Mouse (Mus musculus): ENCODE results near the gene Timd2. TPM values are rescaled to one million over a fixed set of nuclear protein-coding genes. Genes with fewer than 3 reads are reported as not detected.
A peak's percentile ranks its signal among the peaks of the same experiment; 100 is the strongest.
"Not testable (repeated sequence)": the region's sequence is repeated elsewhere in the genome, so short reads cannot be mapped to it uniquely, and the experiment has no call there.

Timd2 gene
- total and polyA plus RNA-seq, 2 experiments: 119 to 134 TPM

DNA sequence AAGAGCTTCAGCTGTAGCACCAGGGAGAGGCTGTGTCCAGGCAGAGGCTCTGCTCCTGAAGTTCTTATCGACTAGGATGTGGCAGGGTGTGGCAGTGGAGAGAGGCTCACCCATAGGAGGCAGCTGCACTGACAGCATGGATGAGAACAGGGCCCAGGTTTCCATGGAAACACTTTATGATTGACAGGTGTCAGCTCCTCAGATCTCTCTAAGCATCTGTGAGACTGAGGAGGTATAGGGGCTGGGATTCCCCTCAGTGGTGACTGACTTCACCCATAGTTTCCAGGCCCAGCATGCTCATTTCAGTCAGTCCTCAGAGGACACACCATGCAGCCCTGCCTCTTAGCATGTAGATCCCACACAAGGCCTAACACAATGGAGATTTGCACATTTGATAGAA is 24.0 kb downstream of the Timd2 start:
- DNase-seq (ENCODE audit: extremely low read depth, low read depth, low spot score): no peak
- Histone ChIP-seq H3K4me1 (ENCODE audit: control insufficient read depth, insufficient read depth, low read length) (no peaks in the 10 kb centered on the region), H3K4me3 (ENCODE audit: insufficient read depth, low read depth, low read length) (no peak overlapping the region), H3K27ac (replicated peaks; ENCODE audit: insufficient read depth, low read depth, low read length) (no peak overlapping the region), H3K36me3 (ENCODE audit: control insufficient read depth, insufficient read depth, low read length) (peaks cover 61% of the 10 kb centered on the region), H3K27me3 (ENCODE audit: control insufficient read depth, insufficient read depth, low read length) (no peaks in the 10 kb centered on the region), H3K79me2 (ENCODE audit: control insufficient read depth, insufficient read depth, low read length) (no peaks in the 10 kb centered on the region), H3K9ac (ENCODE audit: low read depth, low read length) (no peak overlapping the region)
- 75% methylated on average over 1 of the region's 1 CpGs for WGBS
- TF ChIP-seq CTCF (IDR thresholded peaks at IDR 0.05; ENCODE audit: low read depth, low read length) (no peak), POLR2A (IDR thresholded peaks at IDR 0.05; ENCODE audit: extremely low read depth, insufficient read depth, low read length) (no peak)

DNA sequence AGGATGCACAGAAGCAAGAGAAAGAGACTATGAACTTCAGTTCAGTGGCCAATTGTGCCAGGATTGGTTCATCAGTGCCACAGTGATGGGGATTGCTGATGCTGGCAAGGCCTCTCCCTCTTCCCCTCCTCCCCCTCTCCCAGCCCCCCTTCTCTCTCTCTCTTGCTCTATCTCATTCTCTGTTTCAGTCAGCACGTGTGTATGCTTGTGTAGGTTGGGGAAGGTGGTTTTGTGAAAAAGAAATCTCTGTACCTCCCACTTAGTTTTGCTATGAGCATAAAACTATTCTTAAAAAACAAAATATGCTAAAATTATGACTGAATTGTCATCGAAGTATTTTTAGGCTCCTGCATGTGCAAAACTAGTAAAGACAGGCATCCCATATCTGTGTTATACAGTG is 38.9 kb downstream of the Timd2 start:
- Histone ChIP-seq H3K4me1 (ENCODE audit: control insufficient read depth, insufficient read depth, low read length) (no peaks in the 10 kb centered on the region), H3K4me3 (ENCODE audit: insufficient read depth, low read depth, low read length) (no peak overlapping the region), H3K79me2 (ENCODE audit: control insufficient read depth, insufficient read depth, low read length) (no peaks in the 10 kb centered on the region), H3K36me3 (ENCODE audit: control insufficient read depth, insufficient read depth, low read length) (peaks cover 29% of the 10 kb centered on the region), H3K9ac (ENCODE audit: low read depth, low read length) (no peak overlapping the region), H3K27ac (replicated peaks; ENCODE audit: insufficient read depth, low read depth, low read length) (no peak overlapping the region), H3K27me3 (ENCODE audit: control insufficient read depth, insufficient read depth, low read length) (no peaks in the 10 kb centered on the region)
- TF ChIP-seq POLR2A (IDR thresholded peaks at IDR 0.05; ENCODE audit: extremely low read depth, insufficient read depth, low read length) (no peak), CTCF (IDR thresholded peaks at IDR 0.05; ENCODE audit: low read depth, low read length) (no peak)
- DNase-seq (ENCODE audit: extremely low read depth, low read depth, low spot score): no peak
- WGBS: 84% methylated on average over 2 of the region's 2 CpGs

DNA sequence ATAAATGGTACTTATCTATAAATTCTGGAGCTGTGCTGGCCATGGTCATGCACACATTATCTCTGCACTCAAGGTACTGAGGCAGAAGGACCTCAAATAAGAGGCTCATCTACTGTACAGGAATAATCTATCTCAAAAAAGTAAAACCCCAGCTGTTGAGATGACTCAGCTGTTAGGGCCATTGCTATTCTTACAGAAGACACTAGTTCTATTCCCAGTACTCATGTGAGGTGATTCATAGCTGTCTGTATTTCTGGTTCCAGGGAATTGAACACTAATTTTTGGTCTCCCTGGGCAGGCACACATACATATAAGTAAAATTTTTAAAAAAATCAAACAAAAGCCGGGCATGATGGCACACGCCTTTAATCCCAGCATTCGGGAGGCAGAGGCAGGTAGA is 39.8 kb downstream of the Timd2 start:
- Histone ChIP-seq H3K4me3 (ENCODE audit: insufficient read depth, low read depth, low read length) (no peak overlapping the region), H3K27me3 (ENCODE audit: control insufficient read depth, insufficient read depth, low read length) (no peaks in the 10 kb centered on the region), H3K4me1 (ENCODE audit: control insufficient read depth, insufficient read depth, low read length) (no peaks in the 10 kb centered on the region), H3K36me3 (ENCODE audit: control insufficient read depth, insufficient read depth, low read length) (peaks cover 23% of the 10 kb centered on the region), H3K27ac (replicated peaks; ENCODE audit: insufficient read depth, low read depth, low read length) (no peak overlapping the region), H3K79me2 (ENCODE audit: control insufficient read depth, insufficient read depth, low read length) (no peaks in the 10 kb centered on the region), H3K9ac (ENCODE audit: low read depth, low read length) (no peak overlapping the region)
- WGBS: 94% methylated on average over 3 of the region's 3 CpGs
- no peak for TF ChIP-seq CTCF (IDR thresholded peaks at IDR 0.05; ENCODE audit: low read depth, low read length)
- TF ChIP-seq POLR2A (IDR thresholded peaks at IDR 0.05; ENCODE audit: extremely low read depth, insufficient read depth, low read length): no peak
- DNase-seq (ENCODE audit: extremely low read depth, low read depth, low spot score): no peak

DNA sequence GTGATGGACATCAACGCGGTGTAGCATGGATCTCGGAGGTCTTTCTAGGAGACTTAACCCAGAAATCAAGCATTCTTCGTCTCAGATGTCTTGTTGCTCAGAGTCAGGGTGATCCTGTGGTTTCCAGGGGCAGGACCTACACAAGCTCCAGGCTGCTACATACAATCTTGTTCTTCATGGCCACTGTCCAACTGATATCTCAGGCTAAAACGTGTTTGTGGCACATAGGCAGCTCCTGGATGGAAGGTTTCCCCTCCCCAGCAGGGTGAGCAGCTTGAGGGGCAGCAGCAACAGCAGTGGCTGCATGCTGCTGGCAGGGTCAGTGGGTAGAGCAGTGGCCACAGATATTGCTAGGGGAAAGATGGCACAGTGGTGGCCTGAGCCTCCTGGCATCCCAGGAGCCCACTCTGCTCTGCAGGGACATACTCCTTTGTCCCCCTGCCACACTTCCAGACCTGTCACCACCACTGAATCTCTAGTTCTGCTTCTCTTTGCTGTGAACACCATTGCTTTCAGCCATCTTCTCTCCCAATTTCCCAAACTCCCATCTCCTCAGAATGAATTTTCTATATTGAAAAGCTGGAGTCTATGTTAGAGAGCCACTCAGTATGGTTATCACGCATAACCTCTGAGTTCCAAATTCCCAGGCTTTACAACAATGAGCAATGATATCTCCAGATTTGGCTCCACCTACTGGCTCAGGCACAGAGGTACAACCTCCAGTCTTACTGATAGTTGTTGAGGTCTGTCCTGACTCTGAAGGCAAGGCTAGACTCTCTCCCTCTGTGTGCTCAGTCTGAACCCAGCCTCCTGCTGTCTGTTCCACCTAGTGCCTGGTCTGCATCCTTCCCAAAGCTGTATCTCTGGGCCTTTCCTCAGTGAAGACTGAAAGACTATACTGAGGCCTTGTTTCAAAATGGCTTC is 41.0 kb downstream of the Timd2 start:
- Histone ChIP-seq H3K4me1 (ENCODE audit: control insufficient read depth, insufficient read depth, low read length) (no peaks in the 10 kb centered on the region), H3K27ac (replicated peaks; ENCODE audit: insufficient read depth, low read depth, low read length) (no peak overlapping the region), H3K4me3 (ENCODE audit: insufficient read depth, low read depth, low read length) (no peak overlapping the region), H3K79me2 (ENCODE audit: control insufficient read depth, insufficient read depth, low read length) (no peaks in the 10 kb centered on the region), H3K9ac (ENCODE audit: low read depth, low read length) (no peak overlapping the region), H3K36me3 (ENCODE audit: control insufficient read depth, insufficient read depth, low read length) (peaks cover 14% of the 10 kb centered on the region), H3K27me3 (ENCODE audit: control insufficient read depth, insufficient read depth, low read length) (no peaks in the 10 kb centered on the region)
- peak; percentile 44 for DNase-seq (ENCODE audit: extremely low read depth, low read depth, low spot score)
- TF ChIP-seq CTCF (IDR thresholded peaks at IDR 0.05; ENCODE audit: low read depth, low read length) (peak; percentile 52), POLR2A (IDR thresholded peaks at IDR 0.05; ENCODE audit: extremely low read depth, insufficient read depth, low read length) (no peak)
- WGBS: 65% methylated on average over 6 of the region's 6 CpGs

DNA sequence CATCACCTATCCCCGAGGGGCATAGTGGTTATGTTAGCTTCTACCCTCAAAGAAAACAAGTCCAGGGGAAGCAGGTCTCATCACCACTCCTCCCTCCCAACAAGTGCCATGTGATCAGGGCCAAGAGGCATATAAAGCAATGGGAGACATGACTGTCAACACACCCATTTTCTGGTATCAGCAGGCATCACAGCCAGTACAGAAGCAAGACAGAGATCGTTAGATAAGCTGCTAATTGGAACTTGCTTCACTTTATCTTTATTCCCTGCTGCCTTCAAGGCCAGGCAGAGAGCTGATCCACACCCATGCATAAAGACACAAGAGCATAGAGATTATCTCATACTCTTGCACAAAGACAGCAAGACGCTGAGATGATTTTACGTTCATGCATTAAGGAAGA is 43.6 kb downstream of the Timd2 start:
- no peak for TF ChIP-seq CTCF (IDR thresholded peaks at IDR 0.05; ENCODE audit: low read depth, low read length)
- no peak for TF ChIP-seq POLR2A (IDR thresholded peaks at IDR 0.05; ENCODE audit: extremely low read depth, insufficient read depth, low read length)
- H3K36me3 ChIP-seq (ENCODE audit: control insufficient read depth, insufficient read depth, low read length): no peaks in the 10 kb centered on the region
- 84% methylated on average over 4 of the region's 4 CpGs for WGBS
- H3K79me2 ChIP-seq (ENCODE audit: control insufficient read depth, insufficient read depth, low read length): no peaks in the 10 kb centered on the region
- no peaks in the 10 kb centered on the region for H3K4me1 ChIP-seq (ENCODE audit: control insufficient read depth, insufficient read depth, low read length)
- H3K9ac ChIP-seq (ENCODE audit: low read depth, low read length): no peak overlapping the region
- H3K4me3 ChIP-seq (ENCODE audit: insufficient read depth, low read depth, low read length): no peak overlapping the region
- H3K27me3 ChIP-seq (ENCODE audit: control insufficient read depth, insufficient read depth, low read length): no peaks in the 10 kb centered on the region
- H3K27ac ChIP-seq (replicated peaks; ENCODE audit: insufficient read depth, low read depth, low read length): no peak overlapping the region
- no peak for DNase-seq (ENCODE audit: extremely low read depth, low read depth, low spot score)

DNA sequence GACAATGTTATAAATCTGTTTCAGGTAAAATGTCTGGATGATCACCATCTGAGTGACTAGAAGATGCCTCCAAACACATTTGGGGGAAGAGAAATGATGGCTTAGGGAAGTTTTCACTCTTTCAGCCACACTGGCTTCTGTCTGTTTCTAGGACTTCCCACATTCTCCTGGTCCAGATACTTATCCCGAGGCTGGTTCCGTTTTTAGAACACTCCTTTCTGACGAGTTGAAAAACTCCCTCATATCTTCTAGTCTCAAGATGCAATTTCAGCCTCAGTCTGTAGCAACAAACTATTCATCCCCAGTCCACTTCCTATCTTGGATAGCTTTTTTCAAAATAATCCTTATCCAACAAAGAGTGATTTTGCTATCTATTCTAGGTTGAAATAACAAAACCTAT is 54.4 kb downstream of the Timd2 start:
- H3K4me1 ChIP-seq (ENCODE audit: control insufficient read depth, insufficient read depth, low read length): no peaks in the 10 kb centered on the region

DNA sequence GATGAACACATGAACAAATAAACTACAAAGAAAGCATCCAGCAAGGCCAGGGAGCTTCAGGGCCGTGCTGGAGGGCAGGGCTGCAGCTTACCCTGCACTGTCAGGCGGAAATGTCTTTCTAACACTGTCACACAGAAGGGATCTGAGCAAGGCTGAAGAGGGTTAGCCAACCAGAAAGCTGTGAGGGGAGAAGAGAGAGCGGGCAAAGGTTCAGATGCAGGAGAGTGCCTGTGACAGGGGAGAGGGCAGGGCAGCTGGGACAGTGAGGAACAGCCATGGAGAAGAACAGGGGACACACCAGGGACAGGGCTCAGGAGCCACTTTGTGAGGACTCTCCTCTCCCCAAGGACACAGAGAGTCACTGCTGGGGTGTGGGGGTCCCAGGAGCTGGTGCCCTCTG is 57.2 kb downstream of the Timd2 start:
- H3K79me2 ChIP-seq (ENCODE audit: control insufficient read depth, insufficient read depth, low read length); H3K27me3 ChIP-seq (ENCODE audit: control insufficient read depth, insufficient read depth, low read length); H3K4me3 ChIP-seq (ENCODE audit: insufficient read depth, low read depth, low read length); H3K27ac ChIP-seq (replicated peaks; ENCODE audit: insufficient read depth, low read depth, low read length); DNase-seq (ENCODE audit: extremely low read depth, low read depth, low spot score); H3K4me1 ChIP-seq (ENCODE audit: control insufficient read depth, insufficient read depth, low read length); H3K36me3 ChIP-seq (ENCODE audit: control insufficient read depth, insufficient read depth, low read length); H3K9ac ChIP-seq (ENCODE audit: low read depth, low read length): not testable (repeated sequence)
- WGBS: 71% methylated on average over 3 of the region's 3 CpGs

More for the DNA sequence above, 54.4 kb downstream of the Timd2 start:
- DNase-seq (ENCODE audit: extremely low read depth, low read depth, low spot score): no peak
- Histone ChIP-seq H3K36me3 (ENCODE audit: control insufficient read depth, insufficient read depth, low read length) (no peaks in the 10 kb centered on the region), H3K27ac (replicated peaks; ENCODE audit: insufficient read depth, low read depth, low read length) (no peak overlapping the region), H3K9ac (ENCODE audit: low read depth, low read length) (no peak overlapping the region), H3K4me3 (ENCODE audit: insufficient read depth, low read depth, low read length) (no peak overlapping the region), H3K27me3 (ENCODE audit: control insufficient read depth, insufficient read depth, low read length) (no peaks in the 10 kb centered on the region), H3K79me2 (ENCODE audit: control insufficient read depth, insufficient read depth, low read length) (no peaks in the 10 kb centered on the region)
- WGBS: 79% methylated on average over 3 of the region's 3 CpGs
- no peak for TF ChIP-seq CTCF (IDR thresholded peaks at IDR 0.05; ENCODE audit: low read depth, low read length)
- no peak for TF ChIP-seq POLR2A (IDR thresholded peaks at IDR 0.05; ENCODE audit: extremely low read depth, insufficient read depth, low read length)

Data from liver, adult 2 months (tissue).